Mouse (Mus musculus) embryonic facial prominence, embryonic 15.5 days (tissue): ENCODE measurements around the gene C2. TPM values are rescaled to one million over a fixed set of nuclear protein-coding genes. Genes with fewer than 3 reads are reported as not detected.

Experiments used
- ATAC-seq: fragments of 200-750 bp; cut with Nextera tagmentation; 2 replicates; pipeline ENCODE4 v1.8.0; 2017; ENCODE audit warnings: low read depth, moderate TSS enrichment; ENCODE audit not compliant: insufficient number of reproducible peaks, low FRiP score, low TSS enrichment
- H3K27ac ChIP-seq: fragments of 300-500 bp; sonication (generic); replicated peaks from 2 replicates; pipeline ENCODE4 v1.5.1; 2015; ENCODE audit warnings: mild to moderate bottlenecking, inconsistent platforms
- H3K27me3 ChIP-seq: fragments of 300-500 bp; sonication (generic); 2 replicates; pipeline ENCODE4 v1.6.1; 2015; ENCODE audit warnings: inconsistent platforms
- H3K36me3 ChIP-seq: fragments of 300-500 bp; sonication (generic); 2 replicates; pipeline ENCODE4 v1.6.1; 2015; ENCODE audit warnings: mild to moderate bottlenecking, inconsistent platforms
- H3K4me1 ChIP-seq: fragments of 300-500 bp; sonication (generic); 2 replicates; pipeline ENCODE4 v1.6.1; 2015; ENCODE audit warnings: inconsistent platforms
- H3K4me2 ChIP-seq: fragments of 300-500 bp; sonication (generic); replicated peaks from 2 replicates; pipeline ENCODE4 v1.6.1; 2015; ENCODE audit warnings: mild to moderate bottlenecking, inconsistent platforms
- H3K4me3 ChIP-seq: fragments of 300-500 bp; sonication (generic); replicated peaks from 2 replicates; pipeline ENCODE4 v1.5.1; 2015; ENCODE audit warnings: mild to moderate bottlenecking, inconsistent platforms
- H3K9ac ChIP-seq: fragments of 300-500 bp; sonication (generic); 2 replicates; pipeline ENCODE4 v1.6.1; 2015; ENCODE audit warnings: inconsistent platforms
- H3K9me3 ChIP-seq: fragments of 300-500 bp; sonication (generic); replicated peaks from 2 replicates; pipeline ENCODE4 v1.6.1; 2016; ENCODE audit warnings: inconsistent platforms
- WGBS: fragments of 180-500 bp; shearing (Covaris S2); methylation state at CpG from one replicate; pipeline ENCODE4 v1.1.7; 2015; 5-methylcytosine and 5-hydroxymethylcytosine counted together
- polyA plus RNA-seq: library from polyadenylated mRNA; unstranded; fragments of >200 nt; fragmentation: Nextera tagmentation; extraction: Ambion mirVana; gene quantifications from 2 replicates; pipeline ENCODE4 v1.2.1, GENCODE M21; 2015

The C2 gene
- polyA plus RNA-seq, 1 experiment from 2014 or later, result 6.7 TPM

DNA sequence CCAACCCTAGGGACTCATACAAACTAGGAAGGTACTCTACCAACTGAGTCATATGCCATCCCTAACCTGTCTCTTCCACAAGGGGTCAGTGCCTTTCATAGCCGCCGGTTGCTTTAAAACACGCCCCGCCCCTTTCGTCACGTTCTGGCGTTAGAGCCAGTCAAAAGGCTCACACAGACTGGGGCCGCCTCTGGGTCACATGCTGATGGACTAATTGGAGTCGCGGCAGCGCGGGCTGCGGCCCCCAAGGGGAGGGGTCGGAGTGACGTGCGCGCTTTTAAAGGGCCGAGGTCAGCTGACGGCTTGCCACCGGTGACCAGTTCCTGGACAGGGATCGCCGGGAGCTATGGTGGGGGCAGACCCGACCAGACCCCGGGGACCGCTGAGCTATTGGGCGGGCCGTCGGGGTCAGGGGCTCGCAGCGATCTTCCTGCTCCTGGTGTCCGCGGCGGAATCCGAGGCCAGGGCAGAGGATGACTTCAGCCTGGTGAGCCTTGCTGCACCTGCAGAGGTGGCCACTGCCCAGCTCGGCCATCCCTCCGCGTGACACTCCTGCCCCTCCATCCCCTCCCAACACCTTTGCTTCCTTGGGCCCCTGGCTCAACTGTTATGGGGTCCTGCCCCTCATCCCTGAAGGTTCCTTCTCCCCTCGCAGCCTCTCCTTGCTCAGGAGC lies 33.1 kb upstream of the C2 start, which contains the start of gene Neu1:
Gene Neu1 (plus strand): TSS at position 193 of the 674 bp plus-strand sequence.
- H3K9me3 ChIP-seq, result no peaks in the 10 kb centered on the region
- peak within 1 kb of the TSS; percentile 48; the same call in 1 of the 2 replicates for H3K27ac ChIP-seq
- H3K4me1 ChIP-seq, result peaks cover 24% of the 10 kb centered on the region
- peak within 1 kb of the TSS; percentile 84 for H3K4me3 ChIP-seq
- 0 out of 2 replicates have a peak, but pooled peaks cover 7% of the 10 kb centered on the region for H3K36me3 ChIP-seq
- peak within 1 kb of the TSS; percentile 69 for H3K9ac ChIP-seq
- H3K4me2 ChIP-seq, result peak within 1 kb of the TSS; percentile 94
- WGBS, result under 1% methylated on average over 38 of the region's 38 CpGs
- ATAC-seq, result peak; percentile 95
- H3K27me3 ChIP-seq, result no peaks in the 10 kb centered on the region

DNA sequence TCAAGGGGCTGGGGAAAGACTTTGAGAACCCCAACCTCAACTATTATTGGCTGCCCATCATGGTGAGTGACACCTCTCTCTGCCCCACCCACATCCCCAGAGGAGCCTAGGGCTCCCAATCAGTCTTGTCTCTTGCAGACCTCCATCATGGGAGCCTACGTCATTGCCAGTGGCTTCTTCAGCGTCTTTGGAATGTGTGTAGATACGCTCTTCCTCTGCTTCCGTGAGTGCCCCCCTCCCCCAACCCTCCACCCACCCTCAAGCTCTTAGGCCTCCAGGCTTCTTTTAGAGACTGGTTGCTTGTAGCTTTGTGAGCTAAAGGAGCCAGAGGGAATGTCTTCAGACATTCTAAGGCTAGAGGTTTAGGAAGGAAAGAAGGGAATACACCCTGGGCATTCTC lies 30.8 kb upstream of the C2 start:
- Histone ChIP-seq H3K36me3 (no peaks in the 10 kb centered on the region), H3K27me3 (no peaks in the 10 kb centered on the region), H3K9me3 (no peaks in the 10 kb centered on the region), H3K4me1 (peaks cover 14% of the 10 kb centered on the region), H3K4me2 (no peak overlapping the region), H3K4me3 (no peak overlapping the region), H3K27ac (no peak overlapping the region), H3K9ac (no peak overlapping the region)
- no peak for ATAC-seq
- 50% methylated on average over 4 of the region's 4 CpGs for WGBS

- H3K27me3 ChIP-seq, result no peaks in the 10 kb centered on the region
- H3K9ac ChIP-seq, result no peak overlapping the region
- WGBS, result 84% methylated on average over 18 of the region's 18 CpGs
- ATAC-seq, result no peak
- H3K4me2 ChIP-seq, result no peak overlapping the region
- no peaks in the 10 kb centered on the region for H3K9me3 ChIP-seq
- peaks cover 13% of the 10 kb centered on the region for H3K4me1 ChIP-seq
- no peak overlapping the region for H3K4me3 ChIP-seq
- no peaks in the 10 kb centered on the region for H3K36me3 ChIP-seq
- H3K27ac ChIP-seq, result no peak overlapping the region
These were observed 29.4 kb upstream of the C2 start for GRCm38 (mm10) chr17:34927306-34928019.

DNA sequence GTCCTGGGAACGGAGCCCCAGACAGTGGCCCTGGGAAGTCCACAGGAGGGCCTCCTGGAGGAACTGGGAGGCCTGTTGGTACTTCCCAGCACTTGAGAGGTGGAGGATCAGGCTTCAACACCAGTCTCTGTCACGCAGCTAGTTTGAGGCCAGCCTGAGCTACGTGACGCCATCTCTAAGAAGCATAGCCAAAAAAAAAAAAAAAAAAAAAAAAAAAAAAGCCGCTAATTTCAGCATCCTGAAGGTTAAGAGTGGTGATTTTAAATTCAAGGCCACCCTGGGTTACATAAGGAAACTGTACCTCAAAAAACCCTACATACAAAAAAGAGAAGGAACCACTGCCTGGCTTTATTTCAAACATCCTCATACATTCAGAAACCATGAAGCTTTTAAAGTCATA lies 26.2 kb upstream of the C2 start:
- Histone ChIP-seq H3K4me1 (no peaks in the 10 kb centered on the region), H3K36me3 (no peaks in the 10 kb centered on the region), H3K4me2 (no peak overlapping the region), H3K27ac (no peak overlapping the region), H3K9me3 (no peaks in the 10 kb centered on the region), H3K9ac (no peak overlapping the region), H3K27me3 (no peaks in the 10 kb centered on the region), H3K4me3 (no peak overlapping the region)
- ATAC-seq, result no peak
- 64% methylated on average over 5 of the region's 5 CpGs for WGBS

DNA sequence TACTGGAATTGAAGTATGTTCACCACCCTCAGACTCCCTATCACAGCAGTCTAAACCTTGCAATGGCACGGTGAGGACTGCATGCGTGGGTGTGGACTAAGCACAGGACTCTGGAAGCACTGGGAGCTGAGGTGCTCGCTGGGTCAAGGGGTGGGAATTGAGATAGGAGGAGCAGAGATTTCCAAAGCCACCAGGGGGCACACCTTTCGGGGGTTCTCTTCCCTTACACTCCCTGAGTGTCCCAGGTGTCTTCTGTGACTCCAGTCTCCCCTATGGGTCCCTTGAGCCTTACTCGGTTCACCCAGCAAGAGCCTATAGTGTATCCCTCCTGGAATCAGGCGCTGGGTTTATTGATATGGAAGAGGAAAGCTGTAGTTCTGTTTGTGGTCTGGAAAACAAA lies 24.9 kb upstream of the C2 start:
- H3K9ac ChIP-seq, result no peak overlapping the region

DNA sequence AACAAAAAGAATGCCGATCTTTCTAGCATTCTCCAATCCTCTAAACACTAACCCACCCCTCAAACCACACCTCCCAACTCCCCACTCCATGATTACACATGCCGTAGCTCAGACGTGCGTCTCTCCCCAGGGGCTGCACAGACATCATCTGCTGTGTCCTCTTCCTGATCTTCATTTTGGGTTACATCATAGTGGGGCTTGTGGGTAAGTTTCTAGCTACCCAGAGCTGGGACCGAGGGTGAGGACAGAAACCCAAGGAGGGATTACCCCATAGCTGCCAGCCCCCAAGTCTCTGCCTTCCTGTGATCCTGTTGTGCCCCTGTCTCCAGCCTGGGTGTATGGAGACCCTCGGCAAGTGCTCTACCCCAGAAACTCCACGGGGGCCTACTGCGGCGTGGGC lies 19.1 kb upstream of the C2 start:
- H3K36me3 ChIP-seq, result peaks cover 18% of the 10 kb centered on the region
- no peaks in the 10 kb centered on the region for H3K27me3 ChIP-seq
- ATAC-seq, result no peak
- no peak overlapping the region for H3K27ac ChIP-seq
- peaks cover 12% of the 10 kb centered on the region for H3K4me1 ChIP-seq
- H3K4me3 ChIP-seq, result no peak overlapping the region
- H3K9me3 ChIP-seq, result no peaks in the 10 kb centered on the region
- no peak overlapping the region for H3K4me2 ChIP-seq
- no peak overlapping the region for H3K9ac ChIP-seq
- 65% methylated on average over 9 of the region's 9 CpGs for WGBS

More for the DNA sequence above, 24.9 kb upstream of the C2 start:
- no peaks in the 10 kb centered on the region for H3K36me3 ChIP-seq
- no peak overlapping the region for H3K4me3 ChIP-seq
- ATAC-seq, result no peak
- 45% methylated on average over 6 of the region's 6 CpGs for WGBS
- no peak overlapping the region for H3K4me2 ChIP-seq
- H3K27ac ChIP-seq, result no peak overlapping the region
- H3K4me1 ChIP-seq, result no peaks in the 10 kb centered on the region
- H3K9me3 ChIP-seq, result no peaks in the 10 kb centered on the region
- H3K27me3 ChIP-seq, result no peaks in the 10 kb centered on the region

DNA sequence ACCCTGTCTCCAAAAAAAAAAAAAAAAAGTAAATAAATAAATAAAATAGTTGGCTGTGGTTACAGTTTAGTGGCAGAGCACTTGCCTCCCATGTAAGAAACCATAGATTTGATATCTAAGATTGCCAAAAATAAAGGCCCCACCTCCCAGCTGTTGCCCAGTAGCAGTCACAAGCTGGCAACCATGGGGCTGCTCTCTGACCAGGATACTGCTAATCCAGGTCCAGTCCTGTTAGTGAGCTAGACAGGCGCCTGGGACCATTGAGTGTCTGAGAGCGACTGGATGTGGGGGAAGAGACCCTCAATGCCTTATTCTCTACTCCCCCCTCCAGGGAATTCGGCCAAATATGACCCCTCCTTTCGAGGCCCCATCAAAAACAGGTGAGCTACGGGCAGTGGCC lies 18.3 kb upstream of the C2 start:
- no peak for ATAC-seq
- Histone ChIP-seq H3K4me1 (peaks cover 13% of the 10 kb centered on the region), H3K4me3 (no peak overlapping the region), H3K27me3 (no peaks in the 10 kb centered on the region), H3K4me2 (no peak overlapping the region), H3K9me3 (no peaks in the 10 kb centered on the region), H3K36me3 (peaks cover 27% of the 10 kb centered on the region), H3K9ac (no peak overlapping the region), H3K27ac (no peak overlapping the region)
- 79% methylated on average over 5 of the region's 5 CpGs for whole genome bisulfite sequencing

DNA sequence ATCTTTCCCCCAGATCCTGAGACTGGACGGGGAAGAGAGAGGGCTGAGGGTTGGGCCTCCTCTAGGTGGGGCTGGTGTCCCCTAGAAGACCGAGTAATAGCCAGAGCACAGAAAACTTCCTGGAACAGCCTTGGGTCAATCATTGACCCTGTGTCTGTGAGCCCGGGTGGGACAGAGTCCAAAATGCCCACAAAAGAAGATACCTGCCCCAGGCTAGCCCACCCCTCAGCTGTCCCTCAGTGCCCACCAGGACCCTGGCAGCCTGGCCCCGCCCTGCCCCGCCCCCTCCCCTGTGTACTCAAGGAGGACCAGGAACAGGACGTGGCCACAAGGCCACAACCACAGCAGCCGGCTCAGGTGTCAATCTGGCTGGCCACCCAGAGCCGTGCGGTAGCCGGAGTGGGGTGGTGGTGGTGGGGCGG lies 17.4 kb upstream of the C2 start:
- Histone ChIP-seq H3K4me3 (no peak overlapping the region), H3K9ac (no peak overlapping the region), H3K4me1 (peaks cover 17% of the 10 kb centered on the region), H3K4me2 (no peak overlapping the region), H3K36me3 (peaks cover 35% of the 10 kb centered on the region), H3K27me3 (no peaks in the 10 kb centered on the region), H3K9me3 (no peaks in the 10 kb centered on the region), H3K27ac (no peak overlapping the region)
- WGBS, result 18% methylated on average over 10 of the region's 11 CpGs
- no peak for ATAC-seq

- no peak within 1 kb of the TSS for H3K9ac ChIP-seq
- H3K27me3 ChIP-seq, result no peaks in the 10 kb centered on the region
- ATAC-seq, result no peak
- H3K4me2 ChIP-seq, result no peak within 1 kb of the TSS
- WGBS, result 27% methylated on average over 18 of the region's 18 CpGs
- H3K36me3 ChIP-seq, result peaks cover 49% of the 10 kb centered on the region
- H3K27ac ChIP-seq, result no peak within 1 kb of the TSS
- H3K4me3 ChIP-seq, result no peak within 1 kb of the TSS
- H3K9me3 ChIP-seq, result no peaks in the 10 kb centered on the region
- peaks cover 17% of the 10 kb centered on the region for H3K4me1 ChIP-seq
These were observed 16.0 kb upstream of the C2 start, which contains the start of gene Slc44a4 for GRCm38 (mm10) chr17:34913930-34914665. Gene Slc44a4, plus strand, starts transcription at chr17:34914466.

- H3K27ac ChIP-seq, result no peak overlapping the region
- H3K9me3 ChIP-seq, result no peaks in the 10 kb centered on the region
- H3K4me2 ChIP-seq, result no peak overlapping the region
- ATAC-seq, result peak; percentile 48
- peaks cover 70% of the 10 kb centered on the region for H3K36me3 ChIP-seq
- no peaks in the 10 kb centered on the region for H3K27me3 ChIP-seq
- H3K4me3 ChIP-seq, result no peak overlapping the region
- H3K9ac ChIP-seq, result no peak overlapping the region
- peaks cover 17% of the 10 kb centered on the region for H3K4me1 ChIP-seq
- WGBS, result 43% methylated on average over 5 of the region's 5 CpGs
These were observed 13.9 kb upstream of the C2 start for GRCm38 (mm10) chr17:34911945-34912351.

- H3K4me2 ChIP-seq, result no peak overlapping the region
- 76% methylated on average over 10 of the region's 10 CpGs for WGBS
- H3K9ac ChIP-seq, result no peak overlapping the region
- no peaks in the 10 kb centered on the region for H3K9me3 ChIP-seq
- H3K27ac ChIP-seq, result no peak overlapping the region
- H3K4me3 ChIP-seq, result no peak overlapping the region
- peaks cover 17% of the 10 kb centered on the region for H3K4me1 ChIP-seq
- no peak for ATAC-seq
- H3K27me3 ChIP-seq, result no peaks in the 10 kb centered on the region
- peaks cover 80% of the 10 kb centered on the region for H3K36me3 ChIP-seq
These were observed 12.9 kb upstream of the C2 start for GRCm38 (mm10) chr17:34910982-34911381.
